21 mouse cellular contexts compared by ENCODE assay signal in genomic region chr5:133598105-133598504, GRCm38 (mm10).
DNase-seq lines count a peak whose midpoint lies in the region; ATAC-seq and TF ChIP-seq lines count a peak whose summit lies in the region.
"Had no signal": no experiment of that assay in that cellular context is flagged by ENCODE, and none has a peak within 500 bp of the region (broad histone marks: within the 10 kb centered on the region; RNA-seq: fewer than 3 reads in every experiment).

No protein-coding gene starts in this region.

- ATAC-seq in heart, embryonic 11.5 days (replicated peaks; ENCODE audit: insufficient number of reproducible peaks, low FRiP score, low TSS enrichment) = no peak
- ATAC-seq: forebrain, embryonic 15.5 days; forebrain, postnatal 0 days had no signal

- TF ChIP-seq CTCF in brain, embryonic 14.5 days (IDR thresholded peaks at IDR 0.05; ENCODE audit: borderline replicate concordance, extremely low read depth, insufficient read depth, insufficient read length) = no peak

- H3K9me3 ChIP-seq in heart, embryonic 11.5 days (replicated peaks; ENCODE audit: control insufficient read depth, low read length) = no peaks in the 10 kb centered on the region; the same call in none of the 2 replicates
- H3K9me3 ChIP-seq: embryonic facial prominence, embryonic 10.5 days; embryonic facial prominence, embryonic 12.5 days; forebrain, embryonic 12.5 days; forebrain, embryonic 15.5 days had no signal

- no peak for TF ChIP-seq POLR2A in brain, embryonic 14.5 days (IDR thresholded peaks at IDR 0.05; ENCODE audit: borderline replicate concordance, extremely low read depth, insufficient read depth, insufficient read length, poor library complexity, severe bottlenecking)

- no peaks in the 10 kb centered on the region for H3K36me3 ChIP-seq in heart, embryonic 11.5 days (ENCODE audit: control insufficient read depth, insufficient read depth, low read length)
- H3K36me3 ChIP-seq: embryonic facial prominence, embryonic 10.5 days; embryonic facial prominence, embryonic 12.5 days; forebrain, embryonic 12.5 days; forebrain, embryonic 15.5 days had no signal

- H3K9ac ChIP-seq in heart, embryonic 11.5 days (ENCODE audit: low read depth, low read length) = no peak overlapping the region
- H3K9ac ChIP-seq: embryonic facial prominence, embryonic 12.5 days; forebrain, embryonic 12.5 days; forebrain, embryonic 15.5 days; forebrain, postnatal 0 days had no signal

- no peak overlapping the region for H3K4me2 ChIP-seq in heart, embryonic 11.5 days
- H3K4me2 ChIP-seq: embryonic facial prominence, embryonic 12.5 days; forebrain, embryonic 12.5 days; forebrain, embryonic 15.5 days had no signal

- H3K4me1 ChIP-seq in heart, embryonic 11.5 days (ENCODE audit: control insufficient read depth, insufficient read depth, low read length) = no peaks in the 10 kb centered on the region
- H3K4me1 ChIP-seq: embryonic facial prominence, embryonic 10.5 days; embryonic facial prominence, embryonic 12.5 days had no signal

- 78% methylated on average over 3 of the region's 3 CpGs for WGBS in heart, embryonic 11.5 days (ENCODE audit: insufficient replicate concordance)

- H3K27ac ChIP-seq in heart, embryonic 11.5 days (ENCODE audit: low read depth, low read length) = no peak overlapping the region
- H3K27ac ChIP-seq: embryonic facial prominence, embryonic 10.5 days; embryonic facial prominence, embryonic 12.5 days; forebrain, embryonic 12.5 days; forebrain, embryonic 15.5 days had no signal

- H3K4me3 ChIP-seq in heart, embryonic 11.5 days (ENCODE audit: low read depth, low read length) = no peak overlapping the region
- H3K4me3 ChIP-seq: embryonic facial prominence, embryonic 10.5 days; embryonic facial prominence, embryonic 12.5 days; forebrain, embryonic 12.5 days; forebrain, embryonic 15.5 days had no signal

- DNase-seq in heart, adult 11 months = peak; percentile 60
- peak; percentile 4 to 24 for DNase-seq in lung, postnatal 4 days
- no peak for DNase-seq in lung, adult 18-20 months
- DNase-seq in retina, postnatal 1 day = peak; percentile 16
- DNase-seq in retina, embryonic 14.5 days (ENCODE audit: low spot score) = no peak
- DNase-seq in brain, embryonic 14.5 days (ENCODE audit: low read depth) = peak; percentile 74
- DNase-seq in spleen, postnatal 4 days (ENCODE audit: low spot score in 2 of 2) = no peak
- DNase-seq: adrenal gland, adult 2 months; adrenal gland, postnatal 10 days; adrenal gland, postnatal 25 days; cerebellum, adult 11-12 months; cerebellum, adult 2 months; cerebellum, adult 9-10 months; cerebellum, postnatal 10 days; cerebellum, postnatal 25 days; forebrain, postnatal 0 days had no signal

- H3K27me3 ChIP-seq in heart, embryonic 11.5 days (ENCODE audit: control insufficient read depth, insufficient read depth, low read length) = no peaks in the 10 kb centered on the region; the same call in 1 of the 2 replicates
- H3K27me3 ChIP-seq: embryonic facial prominence, embryonic 12.5 days; forebrain, embryonic 15.5 days had no signal

Comparison
In these comparisons a context has a peak if more than half of its experiments do, and no peak if none do; other contexts are left out.
1. DNase-seq: peak in heart, adult 11 months (single experiment), lung, postnatal 4 days (2 of 2), retina, postnatal 1 day (single experiment) and brain, embryonic 14.5 days (single experiment); none in lung, adult 18-20 months (0 of 2), retina, embryonic 14.5 days (single experiment) and spleen, postnatal 4 days (0 of 2).